Mouse (Mus musculus): ENCODE measurements around the gene Tmem255b.

DNA sequence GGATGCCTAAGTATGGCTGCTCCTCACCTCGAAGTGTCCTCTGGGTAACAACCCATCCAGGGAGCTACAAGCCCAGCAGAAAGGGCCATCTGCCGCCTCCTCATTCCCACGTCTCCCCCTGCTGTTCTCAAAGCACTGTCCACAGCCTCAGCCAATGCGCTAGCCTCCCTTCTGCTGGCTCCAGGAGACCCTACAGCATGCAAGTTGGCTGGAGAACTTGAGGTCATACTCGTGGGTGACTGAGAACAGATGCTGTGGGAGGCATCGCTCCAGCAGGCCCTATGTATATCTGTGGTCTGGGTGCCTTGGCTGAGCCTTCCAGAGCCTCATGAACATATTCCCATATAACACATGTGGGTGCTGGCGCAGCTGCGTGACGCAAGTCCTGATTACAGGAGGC, 33.7 kb downstream of the Tmem255b start:
- TF ChIP-seq CTCF (IDR thresholded peaks at IDR 0.05) (peak; percentile 36), EP300 (IDR thresholded peaks at IDR 0.05) (no peak)
